In genomic region chr9:98600094-98600493, GRCm38 (mm10) we compare ENCODE assay signal across 9 mouse cellular contexts. TPM values are rescaled to one million over a fixed set of nuclear protein-coding genes. Genes with fewer than 3 reads are reported as not detected.
DNase-seq lines count a peak whose midpoint lies in the region; ATAC-seq and TF ChIP-seq lines count a peak whose summit lies in the region.
"Had no signal": no experiment of that assay in that cellular context is flagged by ENCODE, and none has a peak within 500 bp of the region (broad histone marks: within the 10 kb centered on the region; RNA-seq: fewer than 3 reads in every experiment).

No protein-coding gene starts in this region.

- peak overlapping the region; percentile 89 for H3K4me3 ChIP-seq in heart, embryonic 13.5 days
- peak overlapping the region; percentile 96; the same call in 1 of the 2 replicates for H3K4me3 ChIP-seq in G1E (ENCODE audit: low read depth, low read length)
- no peak overlapping the region for H3K4me3 ChIP-seq in forebrain, embryonic 14.5 days (ENCODE audit: low read depth, low read length)
- H3K4me3 ChIP-seq in macrophage (ENCODE audit: inconsistent target): peak overlapping the region; percentile 77; the same call in 1 of the 2 replicates
- H3K4me3 ChIP-seq in cerebellum, adult 2 months (replicated peaks; ENCODE audit: insufficient read depth, low read depth, low read length): no peak overlapping the region

- ATAC-seq in heart, embryonic 13.5 days (ENCODE audit: extremely low read depth, insufficient number of reproducible peaks, low FRiP score, low TSS enrichment): no peak
- no peak for ATAC-seq in G1E (ENCODE audit: extremely low read depth, insufficient number of reproducible peaks, low FRiP score, poor library complexity, severe bottlenecking)
- no peak for ATAC-seq in forebrain, embryonic 14.5 days

- peak overlapping the region; percentile 98 for H3K4me2 ChIP-seq in heart, embryonic 13.5 days
- H3K4me2 ChIP-seq in forebrain, embryonic 14.5 days (ENCODE audit: low read length): peak overlapping the region; percentile 92

- no peak for DNase-seq in heart, adult 9 months (ENCODE audit: low spot score in 2 of 2)
- no peak for DNase-seq in G1E (ENCODE audit: low spot score)
- DNase-seq in forebrain, embryonic 14.5 days (ENCODE audit: low spot score): no peak
- no peak for DNase-seq in cerebellum, adult 2 months
- DNase-seq in lung, postnatal 4 days: no peak
- DNase-seq in thymus, postnatal 4 days: no peak
- DNase-seq: layer of hippocampus, adult 9-11 months had no signal

- no peaks in the 10 kb centered on the region for H3K9me3 ChIP-seq in heart, embryonic 13.5 days
- no peaks in the 10 kb centered on the region for H3K9me3 ChIP-seq in G1E (replicated peaks)
- no peaks in the 10 kb centered on the region for H3K9me3 ChIP-seq in forebrain, embryonic 14.5 days (replicated peaks; ENCODE audit: control insufficient read depth, low read length)

- peaks cover 12% of the 10 kb centered on the region for H3K4me1 ChIP-seq in heart, embryonic 13.5 days
- H3K4me1 ChIP-seq in G1E (ENCODE audit: insufficient read depth, low read depth, low read length): peaks cover 31% of the 10 kb centered on the region
- peaks cover 9% of the 10 kb centered on the region; the same call in 1 of the 2 replicates for H3K4me1 ChIP-seq in forebrain, embryonic 14.5 days (ENCODE audit: control insufficient read depth, insufficient read depth, low read length)
- no peaks in the 10 kb centered on the region for H3K4me1 ChIP-seq in cerebellum, adult 2 months (ENCODE audit: control insufficient read depth, insufficient read depth, low read length)

- H3K36me3 ChIP-seq in heart, embryonic 13.5 days: peaks cover 32% of the 10 kb centered on the region
- peaks cover 47% of the 10 kb centered on the region for H3K36me3 ChIP-seq in G1E (replicated peaks)
- H3K36me3 ChIP-seq in forebrain, embryonic 14.5 days (ENCODE audit: control insufficient read depth, insufficient read depth, low read length): peaks cover 23% of the 10 kb centered on the region
- H3K36me3 ChIP-seq in macrophage (ENCODE audit: inconsistent target): peaks cover 19% of the 10 kb centered on the region

- peaks cover 4% of the 10 kb centered on the region; the same call in 1 of the 2 replicates for H3K27me3 ChIP-seq in heart, embryonic 13.5 days (replicated peaks)
- H3K27me3 ChIP-seq in G1E (ENCODE audit: insufficient read depth, low read length): peaks cover 12% of the 10 kb centered on the region; the same call in 1 of the 2 replicates
- no peaks in the 10 kb centered on the region for H3K27me3 ChIP-seq in forebrain, embryonic 14.5 days (replicated peaks; ENCODE audit: control insufficient read depth, insufficient read depth, low read length)
- no peaks in the 10 kb centered on the region; the same call in 1 of the 2 replicates for H3K27me3 ChIP-seq in cerebellum, adult 2 months (ENCODE audit: control insufficient read depth, insufficient read depth, low read length)

- WGBS in heart, embryonic 13.5 days: 85% methylated on average over 6 of the region's 6 CpGs
- 90% methylated on average over 6 of the region's 6 CpGs for WGBS in forebrain, embryonic 14.5 days
- WGBS in macrophage (ENCODE audit: missing documents): 63% methylated on average over 6 of the region's 6 CpGs
- WGBS in cerebellum, adult 2 months: 89% methylated on average over 6 of the region's 6 CpGs

- no peak overlapping the region for H3K27ac ChIP-seq in heart, embryonic 13.5 days (replicated peaks)
- H3K27ac ChIP-seq in forebrain, embryonic 14.5 days (ENCODE audit: low read depth, low read length): no peak overlapping the region
- H3K27ac ChIP-seq in macrophage: no peak overlapping the region
- H3K27ac ChIP-seq in cerebellum, adult 2 months (ENCODE audit: insufficient read depth, low read length): no peak overlapping the region

- no peak for TF ChIP-seq CTCF in G1E (IDR thresholded peaks at IDR 0.05; ENCODE audit: low read depth, low read length)
- TF ChIP-seq CTCF in cerebellum, adult 2 months (IDR thresholded peaks at IDR 0.05; ENCODE audit: borderline replicate concordance, insufficient read depth, low read depth, low read length): no peak

- H3K9ac ChIP-seq in heart, embryonic 13.5 days: no peak overlapping the region
- H3K9ac ChIP-seq in forebrain, embryonic 14.5 days (ENCODE audit: low read length): no peak overlapping the region

- no peak for TF ChIP-seq POLR2A in cerebellum, adult 2 months (IDR thresholded peaks at IDR 0.05; ENCODE audit: borderline replicate concordance, insufficient read depth, low read length)

- H3K79me2 ChIP-seq in macrophage (ENCODE audit: inconsistent target): peaks cover 37% of the 10 kb centered on the region

RNA-seq across cellular contexts. Expression of gene Mrps22, which starts 1.4 kb away (rescaled TPM):
- polyA plus RNA-seq in heart, embryonic 13.5 days (2015; fragmentation: Nextera tagmentation; extraction: Ambion mirVana): 59.8 and 59.9 TPM in 2 replicates
- total RNA-seq in G1E (2014; fragmentation: Nextera tagmentation): 45.1 and 45.8 TPM in 2 replicates
- 94.0 and 101 TPM in 2 replicates for total RNA-seq in G1E (2017)
- polyA plus RNA-seq in G1E (2012): 22.2 and 30.0 TPM in 2 replicates
- 64.5 and 69.5 TPM in 2 replicates for polyA plus RNA-seq in forebrain, embryonic 14.5 days (2014; fragmentation: Nextera tagmentation; extraction: Ambion mirVana)
- 10 to 100 TPM in 15 of 26 experiments, 1 to 10 TPM in 11; 2.9 to 19.4 (median 12.5) TPM for total RNA-seq in macrophage (2018; cell fraction: chromatin; rRNA removed)
- 10 to 100 TPM; 13.3 to 26.5 (median 19.7) TPM for total RNA-seq in macrophage (2018; cell fraction: cytosol; rRNA removed)
- 10 to 100 TPM in 14 of 26 experiments, 1 to 10 TPM in 12; 4.2 to 18.7 (median 10.3) TPM for total RNA-seq in macrophage (2018; cell fraction: nucleus; rRNA removed)
- 15.9 to 36.4 TPM (median 35.9 TPM) in 3 replicates for polyA plus RNA-seq in macrophage (2018)
- 31.5 and 32.1 TPM in 2 replicates for polyA plus RNA-seq in cerebellum, adult 2 months (2012; rRNA removed)

RNA-seq across cellular contexts. Expression of gene Copb2, which starts 36.6 kb away (rescaled TPM):
- 120 and 121 TPM in 2 replicates for polyA plus RNA-seq in heart, embryonic 13.5 days (2015; fragmentation: Nextera tagmentation; extraction: Ambion mirVana)
- total RNA-seq in G1E (2014; fragmentation: Nextera tagmentation) (194 and 197 TPM in 2 replicates), G1E (2017) (182 and 205 TPM in 2 replicates)
- polyA plus RNA-seq in G1E (2012) (6.8 and 9.4 TPM in 2 replicates), macrophage (2018) (96.2 to 157 TPM (median 109 TPM) in 3 replicates)
- 150 and 151 TPM in 2 replicates for polyA plus RNA-seq in forebrain, embryonic 14.5 days (2014; fragmentation: Nextera tagmentation; extraction: Ambion mirVana)
- total RNA-seq in macrophage (2018; cell fraction: chromatin; rRNA removed): 100 to 1,000 TPM in 14 of 26 experiments, 10 to 100 TPM in 12; 70.4 to 130 (median 101) TPM
- 100 to 1,000 TPM in 11 of 26 experiments, 10 to 100 TPM in 15; 80.3 to 114 (median 98.2) TPM for total RNA-seq in macrophage (2018; cell fraction: cytosol; rRNA removed)
- 100 to 1,000 TPM in 10 of 26 experiments, 10 to 100 TPM in 16; 61.5 to 137 (median 90.2) TPM for total RNA-seq in macrophage (2018; cell fraction: nucleus; rRNA removed)
- 68.9 and 69.6 TPM in 2 replicates for polyA plus RNA-seq in cerebellum, adult 2 months (2012; rRNA removed)

Comparison
In these comparisons a context has a peak if more than half of its experiments do, and no peak if none do; other contexts are left out.
1. H3K4me3 ChIP-seq: peak in heart, embryonic 13.5 days (single experiment), G1E (single experiment) and macrophage (single experiment); none in forebrain, embryonic 14.5 days (single experiment) and cerebellum, adult 2 months (single experiment).